Mouse (Mus musculus) stomach, embryonic 14.5 days (tissue): ENCODE measurements around the gene Nhs. TPM values are rescaled to one million over a fixed set of nuclear protein-coding genes. Genes with fewer than 3 reads are reported as not detected.

Source experiments
- ATAC-seq: fragments of 200-750 bp; cut with Nextera tagmentation; 2 replicates; pipeline ENCODE4 v1.8.0; 2017; ENCODE audit warnings: low read depth, moderate TSS enrichment; ENCODE audit not compliant: insufficient number of reproducible peaks, insufficient read depth, low FRiP score
- H3K27ac ChIP-seq: fragments of 300-500 bp; sonication (generic); 2 replicates; pipeline ENCODE4 v1.5.1; 2014; ENCODE audit warnings: mild to moderate bottlenecking, low read length, moderate library complexity, mixed read lengths
- H3K27me3 ChIP-seq: fragments of 300-500 bp; sonication (generic); 2 replicates; pipeline ENCODE4 v1.6.1; 2014; ENCODE audit warnings: low read length, control low read depth, mixed read lengths; ENCODE audit not compliant: control insufficient read depth, insufficient read depth
- H3K36me3 ChIP-seq: fragments of 300-500 bp; sonication (generic); 2 replicates; pipeline ENCODE4 v1.6.1; 2014; ENCODE audit warnings: mild to moderate bottlenecking, control low read depth, low read length, moderate library complexity, mixed read lengths; ENCODE audit not compliant: control insufficient read depth, insufficient read depth
- H3K4me1 ChIP-seq: fragments of 300-500 bp; sonication (generic); 2 replicates; pipeline ENCODE4 v1.6.1; 2014; ENCODE audit warnings: low read length, control low read depth, mixed read lengths; ENCODE audit not compliant: control insufficient read depth, insufficient read depth
- H3K4me2 ChIP-seq: fragments of 300-500 bp; sonication (generic); replicated peaks from 2 replicates; pipeline ENCODE4 v1.6.1; 2014; ENCODE audit warnings: low read depth, low read length, control low read depth
- H3K4me3 ChIP-seq: fragments of 300-500 bp; sonication (generic); 2 replicates; pipeline ENCODE4 v1.5.1; 2014; ENCODE audit warnings: low read depth, low read length, control low read depth
- H3K9ac ChIP-seq: fragments of 300-500 bp; sonication (generic); replicated peaks from 2 replicates; pipeline ENCODE4 v1.6.1; 2014; ENCODE audit warnings: low read depth, mild to moderate bottlenecking, control low read depth, low read length, moderate library complexity, mixed read lengths
- H3K9me3 ChIP-seq: fragments of 300-500 bp; sonication (generic); 2 replicates; pipeline ENCODE4 v1.6.1; 2016; ENCODE audit warnings: low read depth, low read length, control low read depth; ENCODE audit not compliant: control insufficient read depth
- WGBS: fragments of 180-500 bp; shearing (Covaris S2); extraction: QIAGEN DNeasy Blood & Tissue Kit; methylation state at CpG from one replicate; pipeline ENCODE4 v1.1.7; 2014; 5-methylcytosine and 5-hydroxymethylcytosine counted together
- polyA plus RNA-seq: library from polyadenylated mRNA; unstranded; fragments of >200 nt; fragmentation: Nextera tagmentation; extraction: Ambion mirVana; gene quantifications from 2 replicates; pipeline ENCODE4 v1.2.1, GENCODE M21; 2014

Nhs gene
- polyA plus RNA-seq, 1 experiment from 2014 or later: 3.6 TPM

GRCm38 (mm10) chrX:162098364-162098763, 61.2 kb downstream of the Nhs start:
- Histone ChIP-seq H3K4me2 (no peak overlapping the region), H3K36me3 (no peaks in the 10 kb centered on the region), H3K4me1 (no peaks in the 10 kb centered on the region), H3K4me3 (no peak overlapping the region), H3K9ac (no peak overlapping the region), H3K9me3 (no peaks in the 10 kb centered on the region), H3K27ac (no peak overlapping the region), H3K27me3 (no peaks in the 10 kb centered on the region)
- no peak for ATAC-seq
- 56% methylated on average over 4 of the region's 4 CpGs for WGBS

GRCm38 (mm10) chrX:162087291-162087690, 72.2 kb downstream of the Nhs start:
- Histone ChIP-seq H3K4me3 (no peak overlapping the region), H3K4me1 (no peaks in the 10 kb centered on the region), H3K36me3 (no peaks in the 10 kb centered on the region), H3K27ac (no peak overlapping the region), H3K4me2 (no peak overlapping the region), H3K9me3 (no peaks in the 10 kb centered on the region), H3K9ac (no peak overlapping the region), H3K27me3 (no peaks in the 10 kb centered on the region)
- WGBS: 83% methylated on average over 4 of the region's 4 CpGs
- no peak for ATAC-seq

GRCm38 (mm10) chrX:162085897-162086200, 73.7 kb downstream of the Nhs start:
- no peaks in the 10 kb centered on the region for H3K9me3 ChIP-seq
- no peaks in the 10 kb centered on the region for H3K4me1 ChIP-seq
- H3K9ac ChIP-seq: no peak overlapping the region
- no peak for ATAC-seq
- H3K4me3 ChIP-seq: no peak overlapping the region
- no peaks in the 10 kb centered on the region for H3K27me3 ChIP-seq
- no peak overlapping the region for H3K4me2 ChIP-seq
- no peak overlapping the region for H3K27ac ChIP-seq
- H3K36me3 ChIP-seq: no peaks in the 10 kb centered on the region
- 46% methylated on average over 1 of the region's 1 CpGs for WGBS

- no peaks in the 10 kb centered on the region for H3K4me1 ChIP-seq
- no peak overlapping the region for H3K4me3 ChIP-seq
- H3K4me2 ChIP-seq: no peak overlapping the region
- H3K9me3 ChIP-seq: no peaks in the 10 kb centered on the region
- H3K36me3 ChIP-seq: no peaks in the 10 kb centered on the region
- H3K27me3 ChIP-seq: no peaks in the 10 kb centered on the region
- ATAC-seq: no peak; the same call in 1 of the 2 replicates
- no peak overlapping the region for H3K27ac ChIP-seq
- WGBS: 56% methylated on average over 4 of the region's 4 CpGs
- no peak overlapping the region for H3K9ac ChIP-seq
Measured at GRCm38 (mm10) chrX:162085062-162085896, 74.3 kb downstream of the Nhs start.

GRCm38 (mm10) chrX:162063164-162063563, 96.4 kb downstream of the Nhs start:
- Histone ChIP-seq H3K27me3 (no peaks in the 10 kb centered on the region), H3K27ac (no peak overlapping the region), H3K4me1 (no peaks in the 10 kb centered on the region), H3K36me3 (no peaks in the 10 kb centered on the region), H3K9ac (no peak overlapping the region), H3K9me3 (no peaks in the 10 kb centered on the region), H3K4me3 (no peak overlapping the region), H3K4me2 (no peak overlapping the region)
- ATAC-seq: no peak
- WGBS: 41% methylated on average over 2 of the region's 2 CpGs

GRCm38 (mm10) chrX:162055635-162056034, 103.9 kb downstream of the Nhs start:
- no peaks in the 10 kb centered on the region for H3K36me3 ChIP-seq
- H3K27me3 ChIP-seq: peaks cover 4% of the 10 kb centered on the region; the same call in 1 of the 2 replicates
- no peak for ATAC-seq
- 78% methylated on average over 2 of the region's 2 CpGs for WGBS
- no peaks in the 10 kb centered on the region for H3K4me1 ChIP-seq
- no peak overlapping the region for H3K9ac ChIP-seq
- no peak overlapping the region for H3K4me3 ChIP-seq
- H3K27ac ChIP-seq: no peak overlapping the region
- no peaks in the 10 kb centered on the region for H3K9me3 ChIP-seq
- no peak overlapping the region for H3K4me2 ChIP-seq

- H3K4me3 ChIP-seq: no peak overlapping the region
- H3K27ac ChIP-seq: no peak overlapping the region
- H3K36me3 ChIP-seq: no peaks in the 10 kb centered on the region
- no peaks in the 10 kb centered on the region for H3K9me3 ChIP-seq
- H3K27me3 ChIP-seq: peaks cover 4% of the 10 kb centered on the region; the same call in 1 of the 2 replicates
- H3K4me1 ChIP-seq: no peaks in the 10 kb centered on the region
- H3K4me2 ChIP-seq: no peak overlapping the region
- no peak overlapping the region for H3K9ac ChIP-seq
- no peak for ATAC-seq
- WGBS: 50% methylated on average over 5 of the region's 5 CpGs
Measured at GRCm38 (mm10) chrX:162053566-162053965, 106.0 kb downstream of the Nhs start.

GRCm38 (mm10) chrX:162052534-162052933, 107.0 kb downstream of the Nhs start:
- H3K4me3 ChIP-seq: no peak overlapping the region
- peaks cover 4% of the 10 kb centered on the region; the same call in 1 of the 2 replicates for H3K27me3 ChIP-seq
- no peak for ATAC-seq
- no peak overlapping the region for H3K4me2 ChIP-seq
- WGBS: 92% methylated on average over 1 of the region's 1 CpGs
- H3K4me1 ChIP-seq: no peaks in the 10 kb centered on the region
- no peak overlapping the region for H3K9ac ChIP-seq
- no peak overlapping the region for H3K27ac ChIP-seq
- no peaks in the 10 kb centered on the region for H3K9me3 ChIP-seq
- no peaks in the 10 kb centered on the region for H3K36me3 ChIP-seq

GRCm38 (mm10) chrX:162049616-162050015, 109.9 kb downstream of the Nhs start:
- WGBS: 82% methylated on average over 2 of the region's 2 CpGs
- no peak overlapping the region for H3K27ac ChIP-seq
- H3K9ac ChIP-seq: no peak overlapping the region
- no peak overlapping the region for H3K4me3 ChIP-seq
- H3K36me3 ChIP-seq: no peaks in the 10 kb centered on the region
- H3K9me3 ChIP-seq: no peaks in the 10 kb centered on the region
- H3K27me3 ChIP-seq: no peaks in the 10 kb centered on the region; the same call in 1 of the 2 replicates
- no peak for ATAC-seq
- H3K4me1 ChIP-seq: no peaks in the 10 kb centered on the region
- H3K4me2 ChIP-seq: no peak overlapping the region
